Mouse (Mus musculus) inflammation-experienced regulatory T-cells (primary cell): ENCODE results near the gene Mfsd6. TPM values are rescaled to one million over a fixed set of nuclear protein-coding genes. Genes with fewer than 3 reads are reported as not detected.

Source experiments
- polyA plus RNA-seq, 2 experiments: library from polyadenylated mRNA; unstranded; fragments of 100-300 nt; shearing (Covaris generic); gene quantifications; one replicate each; pipeline ENCODE4 v1.2.1; 2017

Mfsd6 gene
- 10 to 100 TPM; 21.0 to 38.8 TPM for polyA plus RNA-seq

GRCm38 (mm10) chr1:52727056-52727900 lies at the start of gene Mfsd6:
Gene Mfsd6, minus strand, starts transcription at chr1:52727462.

GRCm38 (mm10) chr1:52630248-52630936 lies 96.9 kb downstream of the Mfsd6 start, which contains the start of gene Nemp2:
Gene Nemp2, plus strand, starts transcription at chr1:52630703.

Other genes starting within 250 kb of the Mfsd6 start
- 10 to 100 TPM; 64.5 to 85.7 TPM for gene Nab1, start 226.8 kb downstream of the Mfsd6 start, polyA plus RNA-seq
- gene Nemp2, start 96.8 kb downstream of the Mfsd6 start, polyA plus RNA-seq, result 10 to 100 TPM; 31.6 to 41.6 TPM
- gene Inpp1, start 90.2 kb upstream of the Mfsd6 start, polyA plus RNA-seq, result 100 to 1,000 TPM; 106 to 119 TPM
- 10 to 100 TPM; 23.3 to 26.7 TPM for gene Hibch, start 117.5 kb upstream of the Mfsd6 start, polyA plus RNA-seq